Mouse (Mus musculus) naive thymus-derived CD4-positive, alpha-beta T cell, adult 2 months (primary cell): ENCODE results near the gene Tph1.
"Not testable (repeated sequence)": the region's sequence is repeated elsewhere in the genome, so short reads cannot be mapped to it uniquely, and the experiment has no call there.

ENCODE experiments used
- DNase-seq: peaks from one replicate; pipeline ENCODE4 v3.0.0-alpha.2; 2011; ENCODE audit warnings: low read depth

The Tph1 gene

GRCm38 (mm10) chr7:46672160-46672672, at the start of gene Tph1:
TSS of gene Tph1 (minus strand) at chr7:46672537.
- DNase-seq, result no peak

GRCm38 (mm10) chr7:46720460-46720859, 48.1 kb upstream of the Tph1 start:
- DNase-seq, result no peak

GRCm38 (mm10) chr7:46719526-46719925, 47.2 kb upstream of the Tph1 start:
- DNase-seq, result no peak

GRCm38 (mm10) chr7:46718591-46719270, 46.4 kb upstream of the Tph1 start:
- DNase-seq, result no peak

GRCm38 (mm10) chr7:46716897-46717296, 44.6 kb upstream of the Tph1 start:
- DNase-seq, result no peak

- no peak for DNase-seq
Measured at GRCm38 (mm10) chr7:46715600-46715999, 43.3 kb upstream of the Tph1 start, which contains the start of gene Saa3. TSS of gene Saa3 (minus strand) at chr7:46715700.

GRCm38 (mm10) chr7:46714518-46714917, 42.2 kb upstream of the Tph1 start:
- peak; percentile 84 for DNase-seq

- DNase-seq, result peak; percentile 23
Measured at GRCm38 (mm10) chr7:46712250-46712649, 39.9 kb upstream of the Tph1 start.

GRCm38 (mm10) chr7:46710390-46710844, 38.1 kb upstream of the Tph1 start, which contains the start of gene Saal1:
TSS of gene Saal1 (minus strand) at chr7:46710680.
- peak; percentile 95 for DNase-seq

- DNase-seq, result no peak
Measured at GRCm38 (mm10) chr7:46700521-46701025, 28.2 kb upstream of the Tph1 start.

GRCm38 (mm10) chr7:46696754-46697153, 24.4 kb upstream of the Tph1 start:
- no peak for DNase-seq

GRCm38 (mm10) chr7:46686827-46687226, 14.5 kb upstream of the Tph1 start:
- peak; percentile 30 for DNase-seq

GRCm38 (mm10) chr7:46680732-46681131, 8.4 kb upstream of the Tph1 start:
- no peak for DNase-seq

- not testable (repeated sequence) for DNase-seq
Measured at GRCm38 (mm10) chr7:46679044-46679443, 6.7 kb upstream of the Tph1 start.

- no peak for DNase-seq
Measured at GRCm38 (mm10) chr7:46678417-46678816, 6.1 kb upstream of the Tph1 start.

GRCm38 (mm10) chr7:46676808-46677360, 4.5 kb upstream of the Tph1 start:
- DNase-seq, result no peak

- no peak for DNase-seq
Measured at GRCm38 (mm10) chr7:46675886-46676285, 3.5 kb upstream of the Tph1 start.

GRCm38 (mm10) chr7:46675061-46675460, 2.7 kb upstream of the Tph1 start:
- DNase-seq, result no peak

GRCm38 (mm10) chr7:46667256-46667655, 5.1 kb downstream of the Tph1 start:
- DNase-seq, result no peak

- DNase-seq, result peak; percentile 18
Measured at GRCm38 (mm10) chr7:46665236-46665635, 7.1 kb downstream of the Tph1 start.

- no peak for DNase-seq
Measured at GRCm38 (mm10) chr7:46661591-46662090, 10.7 kb downstream of the Tph1 start.

GRCm38 (mm10) chr7:46652279-46652678, 20.1 kb downstream of the Tph1 start:
- no peak for DNase-seq

GRCm38 (mm10) chr7:46650231-46650630, 22.1 kb downstream of the Tph1 start:
- DNase-seq, result not testable (repeated sequence)
